Mouse (Mus musculus) liver, embryonic 12.5 days (tissue): ENCODE results near the gene Tspan18. TPM values are rescaled to one million over a fixed set of nuclear protein-coding genes. Genes with fewer than 3 reads are reported as not detected.

Experiments used
- ATAC-seq: fragments of 200-750 bp; cut with Nextera tagmentation; 2 replicates; pipeline ENCODE4 v1.8.0; 2017; ENCODE audit warnings: moderate number of reproducible peaks, mild to moderate bottlenecking, moderate library complexity
- H3K27ac ChIP-seq: fragments of 300-500 bp; sonication (generic); 2 replicates; pipeline ENCODE4 v1.5.1; 2016; ENCODE audit warnings: mild to moderate bottlenecking
- H3K27me3 ChIP-seq: fragments of 300-500 bp; sonication (generic); replicated peaks from 2 replicates; pipeline ENCODE4 v1.6.1; 2016; ENCODE audit warnings: mild to moderate bottlenecking, moderate library complexity
- H3K36me3 ChIP-seq: fragments of 300-500 bp; sonication (generic); 2 replicates; pipeline ENCODE4 v1.6.1; 2016; ENCODE audit warnings: mild to moderate bottlenecking, moderate library complexity
- H3K4me1 ChIP-seq: fragments of 300-500 bp; sonication (generic); 2 replicates; pipeline ENCODE4 v1.6.1; 2016
- H3K4me2 ChIP-seq: fragments of 300-500 bp; sonication (generic); 2 replicates; pipeline ENCODE4 v1.6.1; 2016; ENCODE audit warnings: mild to moderate bottlenecking, moderate library complexity
- H3K4me3 ChIP-seq: fragments of 300-500 bp; sonication (generic); 2 replicates; pipeline ENCODE4 v1.5.1; 2016; ENCODE audit warnings: mild to moderate bottlenecking, moderate library complexity
- H3K9ac ChIP-seq: fragments of 300-500 bp; sonication (generic); 2 replicates; pipeline ENCODE4 v1.6.1; 2016; ENCODE audit warnings: mild to moderate bottlenecking, moderate library complexity
- H3K9me3 ChIP-seq: fragments of 300-500 bp; sonication (generic); replicated peaks from 2 replicates; pipeline ENCODE4 v1.6.1; 2016; ENCODE audit warnings: mild to moderate bottlenecking, moderate library complexity
- WGBS: fragments of 180-500 bp; shearing (Covaris S2); methylation state at CpG from one replicate; pipeline ENCODE4 v1.1.7; 2016; ENCODE audit not compliant: insufficient replicate concordance; 5-methylcytosine and 5-hydroxymethylcytosine counted together
- polyA plus RNA-seq: library from polyadenylated mRNA; unstranded; fragments of >200 nt; fragmentation: Nextera tagmentation; extraction: Ambion mirVana; gene quantifications from 2 replicates; pipeline ENCODE4 v1.2.1, GENCODE M21; 2016

The Tspan18 gene
- polyA plus RNA-seq, 1 experiment from 2014 or later, result 6.2 TPM

DNA sequence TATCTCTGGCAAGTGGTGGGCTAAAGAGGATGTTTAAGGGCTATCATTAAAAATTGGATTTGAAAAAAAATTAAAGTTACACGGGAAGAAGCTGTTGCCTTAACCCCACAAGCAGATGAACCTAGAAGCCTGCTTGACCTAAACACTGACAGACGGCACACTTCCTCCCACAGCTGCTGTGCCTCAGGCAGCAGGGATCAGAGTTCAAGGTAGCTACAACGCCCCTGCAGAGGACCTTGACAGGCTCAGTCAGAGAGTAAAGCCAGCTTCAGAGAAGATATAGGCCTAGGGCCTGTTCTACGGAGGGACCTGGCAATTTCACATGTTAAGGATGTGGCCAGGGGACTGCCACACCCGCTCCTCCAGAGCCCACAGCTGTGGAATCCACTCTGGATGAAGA is 161.8 kb downstream of the Tspan18 start:
- Histone ChIP-seq H3K36me3 (no peaks in the 10 kb centered on the region), H3K9me3 (no peaks in the 10 kb centered on the region), H3K9ac (no peak overlapping the region), H3K27me3 (peaks cover 71% of the 10 kb centered on the region), H3K27ac (no peak overlapping the region), H3K4me1 (no peaks in the 10 kb centered on the region), H3K4me3 (no peak overlapping the region), H3K4me2 (no peak overlapping the region)
- ATAC-seq, result no peak
- 36% methylated on average over 5 of the region's 5 CpGs for WGBS

DNA sequence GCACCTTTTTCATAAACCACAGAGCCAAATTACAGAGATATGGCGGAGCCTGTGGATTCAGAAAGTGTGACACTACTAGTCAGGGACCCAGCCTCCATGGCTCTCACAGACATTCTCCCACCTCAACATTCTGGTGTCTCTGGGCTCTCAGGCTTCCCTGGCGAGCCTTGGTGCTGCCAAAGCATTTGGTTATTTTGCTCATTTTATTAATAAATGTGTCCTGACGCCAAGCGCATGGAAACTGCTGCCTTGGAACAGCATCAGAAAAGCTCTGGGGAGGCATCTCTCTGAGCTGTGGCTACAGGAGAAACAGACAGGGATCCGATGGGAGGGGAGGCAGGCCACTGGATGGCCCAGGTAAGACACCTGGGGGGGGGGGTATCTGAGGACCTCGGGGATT is 162.4 kb downstream of the Tspan18 start:
- Histone ChIP-seq H3K9ac (no peak overlapping the region), H3K4me1 (no peaks in the 10 kb centered on the region), H3K9me3 (no peaks in the 10 kb centered on the region), H3K4me3 (no peak overlapping the region), H3K36me3 (no peaks in the 10 kb centered on the region), H3K27me3 (peaks cover 66% of the 10 kb centered on the region), H3K27ac (no peak overlapping the region), H3K4me2 (no peak overlapping the region)
- ATAC-seq, result no peak
- 62% methylated on average over 6 of the region's 6 CpGs for WGBS

DNA sequence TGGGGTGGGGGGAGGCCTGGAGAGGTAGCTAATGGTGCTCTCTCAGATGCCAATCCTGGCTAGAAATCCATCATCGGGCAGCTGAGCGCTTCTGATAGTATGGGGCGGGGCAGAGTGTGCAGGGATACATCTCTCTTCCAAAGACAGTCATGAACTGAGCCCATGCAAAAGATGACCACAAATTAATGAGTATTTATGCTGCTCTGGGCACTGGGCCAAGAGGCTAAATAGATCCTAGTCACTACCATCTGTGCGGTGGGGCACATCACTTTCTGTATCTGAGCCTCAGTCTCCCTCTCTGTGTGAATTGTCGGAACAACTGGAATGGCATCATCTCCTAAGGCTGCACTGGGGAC is 163.5 kb downstream of the Tspan18 start:
- no peak for ATAC-seq
- H3K36me3 ChIP-seq, result no peaks in the 10 kb centered on the region
- 71% methylated on average over 5 of the region's 5 CpGs for WGBS

DNA sequence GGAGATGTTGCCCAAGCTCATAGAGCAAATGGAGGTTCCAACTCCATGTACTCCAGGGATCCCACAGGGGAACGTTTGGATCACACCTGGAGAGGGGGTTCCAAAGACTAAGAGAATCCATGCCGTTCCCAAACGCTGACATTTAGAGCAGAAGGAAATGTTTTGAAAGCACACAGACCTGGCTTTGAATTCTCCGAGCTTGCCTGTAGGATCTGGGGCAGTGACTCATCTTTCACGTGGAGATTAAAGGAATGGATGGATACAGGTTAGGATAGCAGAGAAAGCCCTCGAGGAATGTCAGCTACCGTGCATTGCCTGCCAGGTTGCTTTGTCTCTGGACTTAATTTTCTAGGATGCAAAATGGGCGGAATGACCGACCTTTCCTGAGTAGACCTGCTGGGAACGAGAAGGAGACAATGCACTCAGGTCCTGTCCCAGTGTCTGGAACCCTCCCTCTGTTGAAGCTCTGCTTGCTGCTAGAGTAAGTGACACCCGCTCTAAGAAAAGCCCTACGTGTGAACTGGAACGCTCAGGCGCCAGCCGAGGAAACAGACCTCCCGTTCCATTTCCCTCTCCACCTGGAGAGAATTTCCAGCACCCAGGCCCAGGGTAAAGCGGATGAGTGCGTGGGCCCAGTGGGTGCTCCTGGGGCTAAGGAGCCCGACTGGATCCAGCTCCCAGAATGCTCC is 164.0 kb downstream of the Tspan18 start:
- peaks cover 49% of the 10 kb centered on the region for H3K27me3 ChIP-seq
- ATAC-seq, result no peak
- H3K27ac ChIP-seq, result no peak overlapping the region
- no peaks in the 10 kb centered on the region for H3K9me3 ChIP-seq
- no peak overlapping the region for H3K9ac ChIP-seq
- H3K4me3 ChIP-seq, result no peak overlapping the region
- no peak overlapping the region for H3K4me2 ChIP-seq
- no peaks in the 10 kb centered on the region for H3K4me1 ChIP-seq
- H3K36me3 ChIP-seq, result no peaks in the 10 kb centered on the region
- 53% methylated on average over 19 of the region's 19 CpGs for WGBS

More for the DNA sequence above, 163.5 kb downstream of the Tspan18 start:
- Histone ChIP-seq H3K4me1 (no peaks in the 10 kb centered on the region), H3K9me3 (no peaks in the 10 kb centered on the region), H3K4me2 (no peak overlapping the region), H3K27me3 (peaks cover 55% of the 10 kb centered on the region), H3K4me3 (no peak overlapping the region), H3K9ac (no peak overlapping the region), H3K27ac (no peak overlapping the region)

DNA sequence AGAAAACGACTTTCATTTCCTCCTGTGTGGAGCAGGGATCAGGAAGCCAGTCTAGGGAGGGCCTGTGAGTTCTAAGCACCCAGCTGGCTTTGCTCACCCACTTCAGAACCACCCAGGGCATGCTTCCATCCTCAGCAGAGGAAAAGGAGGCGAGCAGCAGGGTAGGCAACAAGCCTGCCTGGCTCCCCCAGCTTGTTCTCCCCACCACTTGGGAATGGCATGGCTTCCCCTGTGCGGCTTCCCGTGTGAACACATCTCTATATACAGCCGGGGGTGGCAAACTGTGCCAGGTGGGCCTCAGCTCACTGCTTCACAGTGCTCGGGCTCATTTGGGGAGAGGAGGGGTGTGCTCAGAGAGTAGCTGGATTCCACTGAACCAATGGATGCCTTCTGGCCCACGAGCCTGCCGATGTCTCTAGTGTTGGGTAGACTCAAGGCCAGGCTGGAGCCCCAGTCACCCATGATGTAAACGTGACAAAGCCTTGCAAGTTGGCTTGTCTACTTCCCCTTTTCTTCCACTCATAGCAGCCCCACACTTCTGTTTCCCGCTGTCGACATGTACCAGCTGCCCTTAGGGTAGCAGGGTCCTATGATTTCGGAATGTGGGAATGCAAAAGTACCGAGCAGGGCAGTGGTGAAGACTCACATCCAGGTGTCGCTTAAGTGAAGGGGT is 167.4 kb downstream of the Tspan18 start:
- 53% methylated on average over 14 of the region's 14 CpGs for WGBS
- ATAC-seq, result no peak
- Histone ChIP-seq H3K36me3 (no peaks in the 10 kb centered on the region), H3K27ac (no peak overlapping the region), H3K9me3 (no peaks in the 10 kb centered on the region), H3K4me1 (0 out of 2 replicates have a peak, but pooled peaks cover 3% of the 10 kb centered on the region), H3K9ac (no peak overlapping the region), H3K27me3 (peaks cover 31% of the 10 kb centered on the region), H3K4me3 (no peak overlapping the region), H3K4me2 (no peak overlapping the region)

DNA sequence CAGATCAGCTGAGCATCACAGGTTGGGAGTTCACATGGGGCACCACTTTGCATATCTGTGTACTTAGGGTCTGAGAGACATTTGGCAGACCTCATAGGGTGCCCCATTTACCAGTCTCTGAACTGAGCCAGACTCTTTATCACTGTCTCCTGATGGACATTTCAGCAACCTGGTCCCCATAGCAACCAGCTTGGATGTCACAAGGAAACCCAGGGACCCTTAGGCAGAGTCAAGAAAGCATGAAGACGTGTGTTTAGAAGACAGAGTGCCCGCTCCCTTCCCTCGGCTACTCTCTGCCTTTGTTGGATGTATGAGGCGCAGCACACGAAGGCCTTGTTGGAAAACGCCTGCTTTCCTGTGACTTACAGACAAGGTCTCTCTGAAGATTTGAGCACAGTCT is 168.0 kb downstream of the Tspan18 start:
- H3K4me1 ChIP-seq, result 0 out of 2 replicates have a peak, but pooled peaks cover 3% of the 10 kb centered on the region
- no peak overlapping the region for H3K4me3 ChIP-seq
- no peak for ATAC-seq
- H3K9ac ChIP-seq, result no peak overlapping the region
- no peak overlapping the region for H3K27ac ChIP-seq
- 76% methylated on average over 6 of the region's 6 CpGs for WGBS
- H3K27me3 ChIP-seq, result peaks cover 25% of the 10 kb centered on the region
- H3K36me3 ChIP-seq, result no peaks in the 10 kb centered on the region
- no peak overlapping the region for H3K4me2 ChIP-seq
- no peaks in the 10 kb centered on the region for H3K9me3 ChIP-seq

DNA sequence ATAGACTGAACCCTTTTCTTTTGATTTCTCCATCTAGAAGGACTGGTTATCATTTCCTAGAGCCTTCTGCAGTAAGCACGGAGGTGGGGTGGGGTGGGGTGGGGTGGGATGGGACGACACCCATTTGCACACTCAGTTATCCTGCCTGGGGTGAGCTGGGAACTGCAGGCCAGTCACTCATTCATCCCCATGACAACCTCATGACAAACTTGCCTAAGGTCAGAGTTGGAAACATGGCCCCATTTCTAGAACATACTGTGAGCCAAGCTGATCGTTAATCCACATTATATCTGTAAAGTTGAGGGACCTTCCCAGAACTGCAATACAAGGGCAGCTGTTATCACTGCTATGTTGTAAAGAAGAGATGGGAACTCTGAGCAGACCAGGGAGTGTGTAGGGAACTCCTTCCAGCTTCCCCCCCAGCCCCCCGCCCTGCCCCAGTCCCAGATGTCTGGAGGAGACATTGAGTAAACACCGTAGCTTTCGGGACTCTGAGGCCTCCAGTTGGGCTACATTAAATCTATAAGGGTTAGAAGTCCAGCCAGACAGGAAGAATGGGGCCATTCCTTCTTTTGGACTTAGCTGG is 170.5 kb downstream of the Tspan18 start:
- Histone ChIP-seq H3K36me3 (no peaks in the 10 kb centered on the region), H3K4me3 (no peak overlapping the region), H3K9ac (no peak overlapping the region), H3K27ac (no peak overlapping the region), H3K4me1 (0 out of 2 replicates have a peak, but pooled peaks cover 3% of the 10 kb centered on the region), H3K9me3 (no peaks in the 10 kb centered on the region), H3K27me3 (peaks cover 24% of the 10 kb centered on the region), H3K4me2 (no peak overlapping the region)
- ATAC-seq, result no peak
- WGBS, result 55% methylated on average over 6 of the region's 6 CpGs

DNA sequence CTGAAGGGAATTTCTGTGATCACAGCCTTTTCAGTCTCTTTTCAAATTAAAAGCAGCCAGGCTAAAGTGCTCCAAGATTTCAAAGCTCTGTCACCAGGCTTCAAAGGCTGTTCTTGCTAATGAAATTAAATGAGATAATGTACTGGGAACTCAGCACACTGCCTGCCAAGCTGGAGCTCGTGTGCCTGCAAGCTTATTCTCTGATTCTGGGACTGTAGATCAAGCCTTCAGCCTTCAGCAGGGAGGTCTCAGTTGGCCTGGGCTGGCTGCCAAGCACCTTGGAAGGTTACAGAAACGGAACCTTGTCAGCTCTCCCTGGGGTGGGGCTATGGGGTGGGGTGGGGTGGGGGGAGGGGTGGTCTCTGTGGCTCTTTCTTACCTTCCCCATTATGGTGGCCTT is 171.0 kb downstream of the Tspan18 start:
- no peak for ATAC-seq
- 19% methylated on average over 2 of the region's 2 CpGs for WGBS
- H3K27ac ChIP-seq, result no peak overlapping the region

DNA sequence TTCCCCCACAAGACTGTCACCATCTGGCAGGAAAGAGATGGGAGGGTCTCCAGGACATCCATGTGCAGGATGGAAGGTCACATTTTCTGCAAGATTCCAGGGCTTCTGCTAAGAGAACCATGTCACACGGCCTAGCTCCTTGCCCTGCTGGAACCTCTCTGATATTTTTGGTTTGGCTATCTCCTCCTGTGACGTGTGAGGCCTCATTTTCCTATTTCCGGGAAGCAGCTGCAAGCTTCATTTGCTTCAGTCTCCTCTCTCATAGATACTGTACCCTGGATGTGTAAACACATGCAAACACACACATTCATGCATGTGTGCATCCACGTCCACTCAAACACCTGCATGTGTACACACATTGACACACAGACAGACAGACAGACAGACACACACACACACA is 171.5 kb downstream of the Tspan18 start:
- WGBS, result 40% methylated on average over 4 of the region's 4 CpGs
- peaks cover 24% of the 10 kb centered on the region for H3K27me3 ChIP-seq
- H3K4me2 ChIP-seq, result no peak overlapping the region
- H3K4me3 ChIP-seq, result no peak overlapping the region
- H3K36me3 ChIP-seq, result no peaks in the 10 kb centered on the region
- H3K9me3 ChIP-seq, result no peaks in the 10 kb centered on the region
- no peak overlapping the region for H3K27ac ChIP-seq
- H3K4me1 ChIP-seq, result 0 out of 2 replicates have a peak, but pooled peaks cover 3% of the 10 kb centered on the region
- ATAC-seq, result no peak
- no peak overlapping the region for H3K9ac ChIP-seq

More for the DNA sequence above, 171.0 kb downstream of the Tspan18 start:
- H3K27me3 ChIP-seq, result peaks cover 24% of the 10 kb centered on the region
- 0 out of 2 replicates have a peak, but pooled peaks cover 3% of the 10 kb centered on the region for H3K4me1 ChIP-seq
- no peak overlapping the region for H3K4me2 ChIP-seq
- H3K36me3 ChIP-seq, result no peaks in the 10 kb centered on the region
- no peak overlapping the region for H3K4me3 ChIP-seq
- no peak overlapping the region for H3K9ac ChIP-seq
- no peaks in the 10 kb centered on the region for H3K9me3 ChIP-seq

DNA sequence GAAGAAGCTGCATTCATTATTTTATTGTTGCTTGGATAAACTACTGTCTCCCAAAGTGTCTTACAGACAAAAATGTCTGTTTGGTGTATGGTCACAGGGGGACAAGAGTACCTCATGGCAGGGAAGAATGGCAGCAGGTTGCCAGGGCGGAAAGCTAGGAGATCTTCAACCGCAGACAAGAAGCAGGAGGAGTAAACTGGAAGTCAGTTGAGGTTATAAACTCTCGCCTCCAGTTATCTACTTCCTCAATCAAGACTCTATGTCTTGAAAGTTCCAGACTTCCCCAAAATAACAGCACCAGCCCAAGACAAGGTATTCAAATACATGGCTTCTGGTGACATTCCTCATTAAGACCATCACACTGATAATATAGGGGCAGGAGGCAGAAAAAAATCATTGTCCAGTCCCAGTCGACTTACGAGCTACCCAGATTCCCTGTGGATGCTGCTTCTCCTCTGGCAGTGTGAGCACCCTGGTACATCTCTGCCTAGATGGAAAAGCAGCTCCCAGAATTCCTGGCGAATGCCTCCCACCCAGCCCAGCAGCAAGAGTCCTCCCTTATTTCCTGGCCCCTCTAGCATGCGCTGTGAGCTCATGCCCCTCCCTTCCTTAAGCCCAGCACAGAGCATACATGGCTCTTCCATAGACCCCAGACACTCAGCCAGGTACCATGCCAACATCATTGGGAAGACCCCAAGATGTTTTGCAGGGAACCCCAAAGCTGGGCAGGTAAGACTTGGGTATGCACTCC is 172.2 kb downstream of the Tspan18 start:
- no peak overlapping the region for H3K9ac ChIP-seq
- whole genome bisulfite sequencing, result 21% methylated on average over 7 of the region's 7 CpGs
- peaks cover 24% of the 10 kb centered on the region for H3K27me3 ChIP-seq
- ATAC-seq, result no peak
- H3K27ac ChIP-seq, result no peak overlapping the region
- no peak overlapping the region for H3K4me2 ChIP-seq
- no peaks in the 10 kb centered on the region for H3K36me3 ChIP-seq
- no peaks in the 10 kb centered on the region for H3K9me3 ChIP-seq
- H3K4me3 ChIP-seq, result no peak overlapping the region
- 0 out of 2 replicates have a peak, but pooled peaks cover 3% of the 10 kb centered on the region for H3K4me1 ChIP-seq

DNA sequence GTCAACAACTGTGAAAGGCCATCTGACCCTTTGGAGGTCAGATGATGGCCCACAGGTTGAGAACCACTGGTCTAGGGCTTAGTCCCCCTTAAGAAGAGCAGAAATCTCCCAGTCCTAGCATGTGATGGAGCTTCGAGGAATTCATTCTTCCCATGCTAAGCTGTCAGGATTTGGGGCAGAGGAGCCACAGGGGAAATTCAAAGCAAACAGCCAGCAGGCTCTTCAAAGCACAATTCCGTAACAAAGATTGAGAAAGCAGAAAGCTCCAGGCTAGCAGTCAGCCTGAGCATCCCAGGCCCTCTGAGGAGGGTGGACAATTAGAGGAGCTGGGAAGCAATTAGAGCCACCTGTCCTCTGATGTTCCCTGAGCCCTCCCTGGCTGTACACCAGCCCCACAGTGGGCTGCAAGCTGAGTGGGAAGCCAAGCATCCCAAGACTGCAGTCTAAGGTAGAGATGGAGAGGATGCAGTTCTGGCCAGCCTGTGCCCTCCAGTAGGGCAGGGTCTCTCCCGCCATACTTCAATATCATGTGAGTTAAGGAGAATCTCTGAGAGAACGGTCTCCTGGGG is 173.8 kb downstream of the Tspan18 start:
- 67% methylated on average over 4 of the region's 4 CpGs for WGBS
- H3K4me1 ChIP-seq, result 0 out of 2 replicates have a peak, but pooled peaks cover 3% of the 10 kb centered on the region
- H3K9me3 ChIP-seq, result no peaks in the 10 kb centered on the region
- H3K9ac ChIP-seq, result no peak overlapping the region
- H3K4me3 ChIP-seq, result no peak overlapping the region
- H3K4me2 ChIP-seq, result no peak overlapping the region
- H3K27ac ChIP-seq, result no peak overlapping the region
- ATAC-seq, result no peak
- peaks cover 28% of the 10 kb centered on the region for H3K27me3 ChIP-seq
- H3K36me3 ChIP-seq, result no peaks in the 10 kb centered on the region
